Mouse (Mus musculus) spleen, postnatal 36 days (tissue): ENCODE results near the gene Wnt3a.

ENCODE experiments used
- DNase-seq, 2 experiments: peaks; one replicate each; pipeline ENCODE4 v3.0.0; 2022; ENCODE audit warnings: low spot score in 2 of 2, mixed read lengths in 1 of 2

Wnt3a gene

DNA sequence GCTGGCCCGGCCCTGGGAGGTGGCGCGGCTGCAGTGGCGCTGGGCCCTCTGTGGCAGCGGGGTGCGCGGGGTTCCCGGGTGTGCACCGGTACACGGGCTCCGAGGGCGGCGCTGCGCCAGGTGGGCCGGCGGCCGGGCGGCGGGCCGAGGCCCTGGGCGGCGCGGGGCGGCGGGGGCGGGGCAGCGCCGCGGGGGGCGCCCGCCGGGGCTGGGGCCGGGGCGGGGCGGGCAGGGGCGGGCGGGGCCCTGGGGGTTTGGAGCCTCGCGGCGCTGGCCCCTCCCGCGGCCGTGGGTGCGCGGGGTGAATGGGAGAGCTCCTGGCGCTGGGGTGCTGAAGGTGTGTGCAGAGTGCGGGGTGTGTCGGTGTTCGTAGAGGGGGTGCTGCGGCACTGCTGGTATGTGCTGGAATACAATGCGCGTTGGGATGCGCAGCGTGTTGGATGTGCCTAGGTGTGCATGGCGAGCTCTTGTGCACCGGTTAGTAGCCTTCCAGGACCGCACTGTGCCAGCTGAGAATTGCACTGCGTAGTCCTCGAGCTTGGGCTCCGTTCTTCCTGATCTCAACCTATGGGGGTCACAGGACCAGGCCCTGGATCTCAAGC lies at the start of gene Wnt3a:
TSS of gene Wnt3a (minus strand) at position 51 of the 602 bp plus-strand sequence.
- DNase-seq, result no peak

GRCm38 (mm10) chr11:59338736-59339120 lies 48.2 kb upstream of the Wnt3a start:
- no peak for DNase-seq

- DNase-seq, result no peak
Measured at GRCm38 (mm10) chr11:59337955-59338735, 47.6 kb upstream of the Wnt3a start.

DNA sequence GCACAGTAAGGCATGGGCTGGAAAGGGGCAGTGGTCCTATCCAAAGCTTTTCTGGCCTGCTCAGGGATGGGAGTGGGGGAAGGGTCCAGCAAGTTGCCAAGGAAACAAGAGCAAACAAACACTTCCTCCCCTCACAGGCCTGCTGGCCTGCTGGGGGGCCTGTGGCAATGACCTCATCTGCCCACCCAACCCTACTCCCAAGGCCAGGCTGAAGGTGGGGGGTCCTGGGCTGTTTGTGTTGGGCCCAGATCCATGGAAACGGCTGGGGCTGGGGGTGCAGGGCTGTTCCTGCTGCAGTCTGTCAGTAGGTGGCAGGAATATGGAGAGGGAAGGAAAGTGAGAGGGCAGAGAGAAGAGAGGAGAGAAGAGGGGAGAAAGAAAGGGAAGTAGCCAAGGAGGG lies 45.8 kb upstream of the Wnt3a start:
- no peak for DNase-seq

DNA sequence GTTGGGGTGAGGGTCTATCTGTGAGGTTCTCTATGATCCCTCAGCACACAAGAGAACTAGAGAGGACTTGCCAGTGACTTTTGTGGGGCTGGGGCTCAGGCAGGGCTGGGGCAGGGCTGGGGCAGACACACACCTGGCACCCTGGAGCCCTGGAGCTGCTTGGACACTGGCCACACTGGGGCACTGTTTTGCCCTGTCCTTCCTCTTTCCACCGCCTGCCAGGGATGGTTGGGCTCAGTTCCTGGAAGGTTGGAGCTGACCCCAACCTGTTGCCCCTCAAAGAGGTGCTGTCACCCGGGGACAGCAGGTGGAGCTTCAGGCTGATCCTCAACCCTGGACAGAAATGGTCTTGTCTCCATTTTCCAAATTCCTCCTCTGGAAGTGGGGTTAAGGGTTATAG lies 45.4 kb upstream of the Wnt3a start:
- no peak for DNase-seq

- no peak for DNase-seq
Measured at GRCm38 (mm10) chr11:59335150-59335549, 44.6 kb upstream of the Wnt3a start.

DNA sequence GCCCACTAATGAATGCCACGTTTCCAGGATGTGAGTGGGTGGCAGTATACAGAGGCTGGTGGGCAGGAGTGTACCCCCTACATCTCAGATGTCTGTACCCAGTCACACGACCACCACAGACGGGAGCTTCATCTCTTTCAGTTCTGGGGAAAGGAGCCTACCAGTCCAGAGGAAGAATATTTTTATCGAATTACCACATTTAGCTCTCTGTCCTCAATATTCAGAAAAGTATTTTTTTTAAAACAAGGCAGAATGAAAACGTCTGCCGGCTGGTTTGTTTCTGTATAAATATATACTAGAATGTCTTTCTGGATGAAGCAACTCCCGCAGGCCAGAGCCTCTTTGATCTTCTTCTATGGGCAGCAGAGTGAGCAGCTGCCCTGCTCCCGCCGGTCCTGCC lies 42.4 kb upstream of the Wnt3a start:
- no peak for DNase-seq

- DNase-seq, result no peak
Measured at GRCm38 (mm10) chr11:59331167-59331869, 40.8 kb upstream of the Wnt3a start.

GRCm38 (mm10) chr11:59330560-59330959 lies 40.0 kb upstream of the Wnt3a start:
- peak in 1 of 2 experiments; percentile 18 for DNase-seq

GRCm38 (mm10) chr11:59329616-59330015 lies 39.1 kb upstream of the Wnt3a start:
- no peak for DNase-seq

DNA sequence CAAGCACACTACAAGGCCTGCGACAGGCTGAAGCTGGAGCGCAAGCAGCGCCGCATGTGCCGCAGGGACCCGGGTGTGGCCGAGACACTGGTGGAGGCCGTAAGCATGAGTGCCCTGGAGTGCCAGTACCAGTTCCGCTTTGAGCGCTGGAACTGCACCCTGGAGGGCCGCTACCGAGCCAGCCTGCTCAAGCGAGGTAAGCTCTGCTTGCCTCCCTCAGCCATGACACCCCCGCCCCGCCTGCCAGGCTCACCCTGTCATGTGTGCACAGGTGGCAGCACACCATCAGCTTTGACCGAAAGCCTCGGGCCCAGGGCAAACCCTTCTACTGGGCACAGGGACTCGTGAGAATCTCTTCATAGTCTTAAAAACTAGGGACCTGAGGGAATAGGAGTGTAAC lies 37.1 kb upstream of the Wnt3a start:
- no peak for DNase-seq

DNA sequence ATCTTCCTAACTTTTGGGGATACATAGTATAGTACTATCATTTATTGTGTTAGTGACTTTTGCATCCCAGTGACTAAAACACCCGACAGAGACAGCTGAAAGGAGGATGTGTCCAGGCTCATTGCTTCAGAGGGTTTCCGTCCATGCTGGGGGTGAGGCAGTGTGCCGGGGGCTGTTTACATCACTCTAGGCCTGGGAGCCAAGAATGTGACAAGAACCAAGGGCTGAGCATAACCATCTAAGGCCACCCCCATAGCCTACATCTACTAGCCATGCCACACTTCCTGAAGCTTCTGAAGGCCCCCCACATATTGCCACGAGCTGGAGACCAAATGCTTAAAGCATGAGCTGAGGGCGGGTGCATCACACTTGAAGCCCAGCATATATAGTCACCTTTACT lies 34.2 kb upstream of the Wnt3a start:
- no peak for DNase-seq

- DNase-seq, result no peak
Measured at GRCm38 (mm10) chr11:59322988-59323387, 32.4 kb upstream of the Wnt3a start.

- DNase-seq, result no peak
Measured at GRCm38 (mm10) chr11:59316517-59316916, 26.0 kb upstream of the Wnt3a start.

DNA sequence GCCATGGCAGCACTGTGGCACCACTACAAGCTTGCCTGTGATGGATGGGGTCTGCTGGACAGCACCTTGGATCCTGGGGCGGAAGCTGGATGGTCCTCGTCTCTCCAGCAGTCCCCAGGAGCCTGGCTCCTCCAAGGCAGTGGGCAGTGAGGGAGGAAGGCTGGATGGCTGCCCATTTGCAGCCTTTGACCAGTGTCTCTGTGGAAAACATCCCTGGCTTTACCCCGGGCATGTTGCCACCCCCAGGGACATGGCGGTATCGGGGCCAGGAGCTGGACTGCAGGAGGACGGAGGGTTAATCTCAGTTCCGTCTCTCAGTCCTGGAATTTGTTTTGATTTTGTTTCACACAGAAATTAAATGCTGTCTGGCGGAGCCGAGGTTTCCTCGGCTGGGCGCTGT lies 23.4 kb upstream of the Wnt3a start:
- DNase-seq, result no peak

DNA sequence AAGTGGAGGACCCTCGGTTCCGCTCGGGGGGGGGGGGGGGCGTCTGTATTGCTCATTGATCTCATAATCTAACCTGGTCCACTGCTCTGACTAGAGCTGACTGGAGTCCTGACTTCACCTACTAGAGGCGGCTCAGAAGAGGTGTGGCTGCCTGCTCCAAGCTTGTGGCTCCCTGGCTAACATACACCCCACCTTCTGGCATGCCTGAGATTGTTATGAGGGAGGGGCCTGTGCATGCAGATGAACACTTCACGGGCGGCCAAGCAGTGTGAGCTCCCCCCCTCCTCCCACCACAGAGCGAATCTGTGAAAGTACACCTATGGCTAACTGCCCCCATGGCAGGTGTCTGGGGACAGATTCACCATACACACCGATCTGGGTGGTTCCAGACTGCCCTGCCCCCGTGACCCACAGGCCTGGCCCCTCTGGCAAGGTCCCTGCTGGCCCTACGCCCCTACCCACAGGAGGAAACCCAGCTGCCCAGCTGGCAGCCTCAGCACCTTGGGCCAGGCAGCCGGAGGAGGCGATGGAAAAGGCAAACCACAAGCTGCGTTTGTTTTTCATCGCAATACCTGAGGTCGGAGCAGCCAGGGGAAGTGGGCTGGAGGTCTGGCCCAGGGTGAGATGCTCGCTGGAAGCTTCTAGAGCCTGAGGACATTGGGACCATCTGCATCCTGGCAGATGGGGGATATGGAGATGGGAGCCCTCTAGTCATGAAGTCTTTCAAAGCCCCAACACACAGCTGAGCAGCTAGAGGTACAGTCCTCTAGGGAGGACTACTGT lies 22.7 kb upstream of the Wnt3a start:
- DNase-seq, result no peak

GRCm38 (mm10) chr11:59312501-59312900 lies 21.9 kb upstream of the Wnt3a start:
- DNase-seq, result no peak

- no peak for DNase-seq
Measured at GRCm38 (mm10) chr11:59312060-59312459, 21.5 kb upstream of the Wnt3a start.

DNA sequence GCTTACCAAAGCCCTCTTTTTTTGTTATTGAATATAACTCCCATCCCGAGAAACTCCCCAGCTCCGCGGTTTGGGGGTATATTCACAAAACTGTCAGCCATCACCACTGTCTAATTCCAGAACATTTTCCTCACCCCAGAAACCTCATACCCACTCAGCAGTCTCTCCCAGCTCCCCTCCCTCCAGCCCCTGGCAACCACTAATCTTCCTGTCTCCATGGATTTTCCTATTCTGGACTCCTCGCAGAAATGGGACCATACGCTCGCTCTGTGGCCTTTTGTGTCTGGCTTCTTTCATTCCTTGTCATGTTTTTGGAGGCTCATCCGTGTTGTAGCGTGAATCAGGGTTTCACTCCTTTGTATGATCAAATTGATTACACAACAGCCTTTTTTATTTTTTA lies 19.4 kb upstream of the Wnt3a start:
- DNase-seq, result no peak

DNA sequence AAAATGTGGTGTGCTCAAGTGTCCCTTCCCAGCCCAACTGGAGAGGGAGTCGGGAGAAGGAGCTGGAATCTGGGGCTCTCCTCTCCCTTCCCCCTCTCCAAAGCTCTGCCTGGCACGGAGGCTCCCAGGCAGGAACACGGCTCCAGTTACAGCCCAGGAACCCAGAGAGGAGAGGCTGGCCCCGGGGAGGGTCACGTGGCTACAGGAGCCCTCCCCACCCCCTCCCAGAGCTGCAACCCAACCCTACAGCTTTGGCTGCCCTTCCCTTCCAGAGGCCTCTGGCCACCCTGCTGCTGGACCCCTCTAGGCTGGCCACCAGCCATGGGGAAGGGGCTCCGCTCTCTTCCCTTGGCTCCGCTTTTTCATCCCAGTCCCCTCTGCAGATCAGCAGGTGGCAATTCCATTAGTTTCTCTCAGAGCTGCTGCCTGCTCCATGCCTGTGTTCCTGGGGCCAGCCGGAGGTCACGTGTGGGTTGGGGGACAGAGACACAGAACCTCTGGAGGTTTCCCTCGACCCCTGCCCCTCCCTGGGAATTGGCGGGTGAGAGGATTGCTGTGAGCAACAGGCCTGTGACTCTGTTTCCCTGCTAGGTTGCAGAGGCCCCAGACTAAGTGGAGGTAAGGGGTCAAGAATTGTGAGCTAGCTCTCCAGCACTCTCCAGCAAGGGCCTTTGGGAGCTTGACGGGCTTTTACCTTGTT lies 18.7 kb upstream of the Wnt3a start:
- DNase-seq, result no peak

DNA sequence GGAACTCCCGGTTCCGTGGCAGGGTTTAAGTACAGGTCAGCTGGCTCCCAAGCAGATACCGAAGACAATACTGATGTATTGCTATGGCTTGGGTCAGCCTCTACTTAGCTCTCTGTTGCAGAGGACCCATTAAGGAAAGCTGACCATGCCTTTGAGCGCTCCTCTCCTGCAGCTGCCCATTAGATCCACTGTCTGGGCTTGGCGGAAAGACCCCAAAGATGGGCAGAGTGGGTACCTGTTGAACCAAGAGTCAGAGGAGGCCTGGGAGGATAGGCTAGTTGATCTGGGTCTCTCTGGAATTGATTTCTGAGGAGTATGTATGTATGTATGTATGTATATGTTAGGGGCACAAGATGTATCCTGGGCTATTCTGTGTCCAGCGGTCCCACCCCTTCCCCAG lies 18.1 kb upstream of the Wnt3a start:
- no peak for DNase-seq

DNA sequence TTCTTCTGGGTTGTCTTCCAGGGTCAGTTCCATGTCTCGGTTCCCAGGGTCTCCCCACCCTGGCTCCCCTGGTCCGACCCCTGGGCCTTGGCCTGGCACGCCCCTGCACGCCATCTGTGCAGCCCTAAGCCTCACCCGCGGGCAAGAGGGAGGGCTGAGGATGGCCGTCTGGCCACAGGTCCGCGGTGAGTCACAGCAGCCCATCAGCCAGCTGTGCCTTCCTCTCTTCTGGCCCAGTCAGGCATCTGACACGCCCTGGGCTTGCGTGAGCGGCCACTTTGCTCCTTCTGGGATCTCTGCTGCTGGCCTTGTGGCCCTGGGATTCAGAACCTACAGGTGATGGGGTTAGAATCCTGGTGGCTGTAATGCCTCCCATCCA lies 17.6 kb upstream of the Wnt3a start:
- no peak for DNase-seq
